Mouse (Mus musculus): Measurements from ENCODE around the gene Pdpn.

- TF ChIP-seq POLR2A (IDR thresholded peaks at IDR 0.05; ENCODE audit: insufficient read length, low read depth) (no peak), MYOD1 (IDR thresholded peaks at IDR 0.05; ENCODE audit: control insufficient read depth in 1 of 3, insufficient read length in 2 of 3, low read depth in 2 of 3) (no peak), POLR2AphosphoS2 (IDR thresholded peaks at IDR 0.05; ENCODE audit: insufficient read length, low read depth) (no peak), MAX (IDR thresholded peaks at IDR 0.05; ENCODE audit: low read depth) (no peak), REST (IDR thresholded peaks at IDR 0.05; ENCODE audit: insufficient read depth, insufficient read length) (no peak), E2F4 (IDR thresholded peaks at IDR 0.05; ENCODE audit: insufficient read depth) (no peak), CEBPB (IDR thresholded peaks at IDR 0.05; ENCODE audit: insufficient read depth, poor library complexity, severe bottlenecking) (no peak), TCF12 (IDR thresholded peaks at IDR 0.05; ENCODE audit: insufficient read depth, poor library complexity, severe bottlenecking) (no peak), MYOG (IDR thresholded peaks at IDR 0.05; ENCODE audit: control insufficient read depth in 1 of 3, insufficient read depth in 1 of 3, insufficient read length in 2 of 3, low read depth in 2 of 3) (no peak), TCF3 (IDR thresholded peaks at IDR 0.05; ENCODE audit: insufficient read length, low read depth) (no peak), USF1 (IDR thresholded peaks at IDR 0.05; ENCODE audit: low read depth) (no peak), SRF (IDR thresholded peaks at IDR 0.05; ENCODE audit: control insufficient read depth, insufficient read length, low read depth) (no peak)
Observed at GRCm38 (mm10) chr4:143334145-143334544, 34.8 kb upstream of the Pdpn start.
